26 mouse cellular contexts compared by ENCODE assay signal in genomic region chr1:165154162-165154561, GRCm38 (mm10). TPM values are rescaled to one million over a fixed set of nuclear protein-coding genes. Genes with fewer than 3 reads are reported as not detected.
DNase-seq lines count a peak whose midpoint lies in the region; ATAC-seq lines count a peak whose summit lies in the region.
"Had no signal": no experiment of that assay in that cellular context is flagged by ENCODE, and none has a peak within 500 bp of the region (broad histone marks: within the 10 kb centered on the region; RNA-seq: fewer than 3 reads in every experiment).

No protein-coding gene starts in this region.

- peak; percentile 23 for DNase-seq in CD4-positive, CD25-positive, alpha-beta regulatory T cell, adult 2 months (ENCODE audit: low read depth, low spot score)
- DNase-seq in T-cell, adult 2 months (ENCODE audit: low spot score): peak; percentile 24
- peak; percentile 65 for DNase-seq in thymus, postnatal 25 days
- no peak for DNase-seq in embryo, embryonic 10.5 days (ENCODE audit: low spot score)
- DNase-seq in cerebellum, adult 18-20 months: no peak
- DNase-seq: cerebellum, adult 11 months; cerebellum, postnatal 36 days; gastrocnemius, postnatal 10 days; heart, postnatal 14 days; kidney, adult 18-20 months; kidney, postnatal 10 days; layer of hippocampus, adult 9-11 months; lung, postnatal 10 days; right cerebral cortex, postnatal 25 days had no signal

- no peak overlapping the region for H3K27ac ChIP-seq in intestine, embryonic 16.5 days (ENCODE audit: low read length)
- H3K27ac ChIP-seq: embryonic facial prominence, embryonic 13.5 days; limb, embryonic 13.5 days; liver, embryonic 15.5 days; midbrain, embryonic 10.5 days had no signal

- H3K36me3 ChIP-seq in intestine, embryonic 16.5 days (ENCODE audit: control insufficient read depth, insufficient read depth, low read length): no peaks in the 10 kb centered on the region
- H3K36me3 ChIP-seq: embryonic facial prominence, embryonic 13.5 days; limb, embryonic 13.5 days; liver, embryonic 15.5 days; midbrain, embryonic 10.5 days had no signal

- no peak for ATAC-seq in CD4-positive, CD25-positive, alpha-beta regulatory T cell, adult 4 months
- peak; percentile 48; the same call in 1 of the 2 replicates for ATAC-seq in megakaryocyte-erythroid progenitor cell, adult 5-6 weeks (replicated peaks; ENCODE audit: low FRiP score, low TSS enrichment, poor library complexity, severe bottlenecking)
- no peak for ATAC-seq in intestine, embryonic 16.5 days
- ATAC-seq: hindbrain, embryonic 16.5 days had no signal

- no peak overlapping the region for H3K9ac ChIP-seq in intestine, embryonic 16.5 days (ENCODE audit: low read depth, low read length)
- H3K9ac ChIP-seq: embryonic facial prominence, embryonic 13.5 days; limb, embryonic 13.5 days; liver, embryonic 15.5 days had no signal

- 78% methylated on average over 4 of the region's 4 CpGs for WGBS in intestine, embryonic 16.5 days

- no peaks in the 10 kb centered on the region for H3K4me1 ChIP-seq in intestine, embryonic 16.5 days (ENCODE audit: control insufficient read depth, insufficient read depth, low read length)
- H3K4me1 ChIP-seq: embryonic facial prominence, embryonic 13.5 days; liver, embryonic 15.5 days; midbrain, embryonic 10.5 days had no signal

- no peak overlapping the region for H3K4me2 ChIP-seq in intestine, embryonic 16.5 days (ENCODE audit: low read depth, low read length)
- H3K4me2 ChIP-seq: embryonic facial prominence, embryonic 13.5 days; limb, embryonic 13.5 days; liver, embryonic 15.5 days had no signal

- H3K9me3 ChIP-seq in intestine, embryonic 16.5 days (ENCODE audit: control insufficient read depth, low read length): no peaks in the 10 kb centered on the region
- H3K9me3 ChIP-seq: embryonic facial prominence, embryonic 13.5 days; limb, embryonic 13.5 days; liver, embryonic 15.5 days; midbrain, embryonic 10.5 days had no signal

- H3K4me3 ChIP-seq in intestine, embryonic 16.5 days (ENCODE audit: low read length): no peak overlapping the region
- H3K4me3 ChIP-seq: embryonic facial prominence, embryonic 13.5 days; limb, embryonic 13.5 days; liver, embryonic 15.5 days; midbrain, embryonic 10.5 days had no signal

- no peaks in the 10 kb centered on the region; the same call in 1 of the 2 replicates for H3K27me3 ChIP-seq in intestine, embryonic 16.5 days (replicated peaks; ENCODE audit: control insufficient read depth, insufficient read depth, low read length)
- H3K27me3 ChIP-seq: embryonic facial prominence, embryonic 13.5 days; limb, embryonic 13.5 days; liver, embryonic 15.5 days had no signal

RNA-seq across cellular contexts. Expression of gene Tbx19, which starts 6.4 kb away (rescaled TPM):
- polyA plus RNA-seq in CD4-positive, CD25-positive, alpha-beta regulatory T cell, adult 4 months (2017; shearing (Covaris generic)): not detected
- total RNA-seq in megakaryocyte-erythroid progenitor cell, adult 5-6 weeks (2014; fragmentation: Nextera tagmentation): not detected in 2 replicates
- total RNA-seq in megakaryocyte-erythroid progenitor cell, adult 5-6 weeks (2017): not detected in 2 replicates
- polyA plus RNA-seq in intestine, embryonic 16.5 days (2015; fragmentation: Nextera tagmentation; extraction: Ambion mirVana): not detected in 2 replicates
- total RNA-seq: adrenal gland, adult 18-20 months; ES-E14; heart, postnatal 14 days; left cerebral cortex, postnatal 10 days had no signal
- polyA plus RNA-seq: embryonic facial prominence, embryonic 13.5 days; hindbrain, embryonic 16.5 days; limb, embryonic 13.5 days; liver, embryonic 15.5 days; midbrain, embryonic 10.5 days; neural tube, embryonic 14.5 days had no signal

RNA-seq across cellular contexts. Expression of gene Sft2d2, which starts 40.1 kb away (rescaled TPM):
- polyA plus RNA-seq in CD4-positive, CD25-positive, alpha-beta regulatory T cell, adult 4 months (2017; shearing (Covaris generic)): 10 to 100 TPM; 25.2 to 34.2 TPM
- 9.0 and 14.5 TPM in 2 replicates for total RNA-seq in megakaryocyte-erythroid progenitor cell, adult 5-6 weeks (2014; fragmentation: Nextera tagmentation)
- 16.0 and 17.7 TPM in 2 replicates for total RNA-seq in megakaryocyte-erythroid progenitor cell, adult 5-6 weeks (2017)
- polyA plus RNA-seq in intestine, embryonic 16.5 days (2015; fragmentation: Nextera tagmentation; extraction: Ambion mirVana): 28.6 and 33.3 TPM in 2 replicates

Comparison
In these comparisons a context has a peak if more than half of its experiments do, and no peak if none do; other contexts are left out.
1. DNase-seq: peak in CD4-positive, CD25-positive, alpha-beta regulatory T cell, adult 2 months (single experiment), T-cell, adult 2 months (single experiment) and thymus, postnatal 25 days (single experiment); none in embryo, embryonic 10.5 days (single experiment) and cerebellum, adult 18-20 months (0 of 2).